Mouse (Mus musculus): ENCODE measurements around the gene Rnf39. TPM values are rescaled to one million over a fixed set of nuclear protein-coding genes. Genes with fewer than 3 reads are reported as not detected.

Gene Rnf39
- total RNA-seq, 2 experiments from 2014 or later: 0.38 TPM; not detected in 1

- DNase-seq: peak; percentile 13
Observed at GRCm38 (mm10) chr17:36942391-36942790, 327 bp upstream of the Rnf39 start.

- DNase-seq: no peak
Observed at GRCm38 (mm10) chr17:36943691-36944090, 973 bp downstream of the Rnf39 start.

- DNase-seq: peak; percentile 13
Observed at GRCm38 (mm10) chr17:36944121-36944775, 1.5 kb downstream of the Rnf39 start.

GRCm38 (mm10) chr17:36947051-36947819, 4.5 kb downstream of the Rnf39 start:
- DNase-seq: peak; percentile 37

GRCm38 (mm10) chr17:36948286-36948685, 5.6 kb downstream of the Rnf39 start:
- DNase-seq: no peak

GRCm38 (mm10) chr17:36949265-36949664, 6.5 kb downstream of the Rnf39 start:
- no peak for DNase-seq

GRCm38 (mm10) chr17:36950981-36951947, 8.5 kb downstream of the Rnf39 start, which contains the start of gene Ppp1r11:
Gene Ppp1r11, minus strand, starts transcription at chr17:36951741.
- DNase-seq: peak; percentile 96

- DNase-seq: no peak
Observed at GRCm38 (mm10) chr17:36952631-36953030, 9.9 kb downstream of the Rnf39 start.

- no peak for DNase-seq
Observed at GRCm38 (mm10) chr17:36953062-36953461, 10.3 kb downstream of the Rnf39 start.

GRCm38 (mm10) chr17:36957999-36958743, 15.5 kb downstream of the Rnf39 start, which contains the start of the genes Znrd1 and Znrd1as:
Gene Znrd1, minus strand, starts transcription at chr17:36958559.
Gene Znrd1as, plus strand, starts transcription at chr17:36958592.
- DNase-seq: peak; percentile 92

- DNase-seq: no peak
Observed at GRCm38 (mm10) chr17:36958884-36959283, 16.2 kb downstream of the Rnf39 start.

GRCm38 (mm10) chr17:36961125-36961524, 18.4 kb downstream of the Rnf39 start:
- no peak for DNase-seq

- no peak for DNase-seq
Observed at GRCm38 (mm10) chr17:36966875-36967274, 24.2 kb downstream of the Rnf39 start.

- DNase-seq: no peak
Observed at GRCm38 (mm10) chr17:36970316-36970890, 27.7 kb downstream of the Rnf39 start.

- no peak for DNase-seq
Observed at GRCm38 (mm10) chr17:36971172-36971850, 28.6 kb downstream of the Rnf39 start.

GRCm38 (mm10) chr17:36972791-36973190, 30.1 kb downstream of the Rnf39 start:
- DNase-seq: no peak

- DNase-seq: no peak
Observed at GRCm38 (mm10) chr17:36973271-36973787, 30.6 kb downstream of the Rnf39 start.

GRCm38 (mm10) chr17:36981221-36981813, 38.6 kb downstream of the Rnf39 start, which contains the start of gene 2410137M14Rik:
Gene 2410137M14Rik, minus strand, starts transcription at chr17:36981237.
- peak; percentile 17 for DNase-seq

GRCm38 (mm10) chr17:36981845-36982244, 39.1 kb downstream of the Rnf39 start:
- DNase-seq: no peak

Data from gastrocnemius, postnatal 25 days (tissue).